Comparison of ENCODE assay signal across 27 mouse cellular contexts in the genomic region with DNA sequence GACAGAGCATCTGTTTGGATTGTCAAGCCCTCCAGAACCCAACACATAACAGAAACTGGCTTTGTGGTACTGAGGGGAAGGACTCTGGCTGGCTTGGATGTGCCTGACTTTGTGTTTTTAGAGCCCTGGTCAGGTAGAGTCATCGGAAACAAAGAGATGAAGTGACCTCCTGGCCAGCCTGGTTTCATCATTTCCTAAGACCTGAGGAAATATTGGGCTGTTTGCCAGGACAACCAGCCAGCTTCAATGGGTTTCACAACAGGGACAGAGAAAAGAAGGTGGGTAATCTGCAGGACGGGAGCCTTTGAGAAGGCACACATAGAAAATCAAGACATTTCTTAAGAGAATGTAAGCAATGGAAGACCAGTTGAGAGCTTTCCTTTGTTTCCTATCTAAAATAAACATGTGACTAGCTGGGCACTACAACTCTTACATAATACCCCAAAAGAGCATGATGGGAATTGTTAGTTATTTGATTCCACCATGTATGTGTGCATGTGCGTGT.
DNase-seq lines count a peak whose midpoint lies in the region; ATAC-seq and TF ChIP-seq lines count a peak whose summit lies in the region.
"Had no signal": no experiment of that assay in that cellular context is flagged by ENCODE, and none has a peak within 500 bp of the region (broad histone marks: within the 10 kb centered on the region; RNA-seq: fewer than 3 reads in every experiment).

No protein-coding gene starts in this region.

- no peaks in the 10 kb centered on the region for H3K27me3 ChIP-seq in lung, embryonic 14.5 days (ENCODE audit: insufficient read depth, low read length)
- H3K27me3 ChIP-seq: forebrain, embryonic 12.5 days; heart, embryonic 12.5 days; neural tube, embryonic 15.5 days had no signal

- no peak overlapping the region for H3K9ac ChIP-seq in lung, embryonic 14.5 days
- H3K9ac ChIP-seq: forebrain, embryonic 12.5 days; forebrain, postnatal 0 days; heart, embryonic 12.5 days; hindbrain, embryonic 14.5 days; liver, embryonic 14.5 days; neural tube, embryonic 15.5 days had no signal

- no peak for ATAC-seq in lung, embryonic 14.5 days (ENCODE audit: insufficient read depth)
- ATAC-seq: activated CD4-positive, CD25-positive, alpha-beta regulatory T cell, adult 4 months; forebrain, postnatal 0 days had no signal

- H3K36me3 ChIP-seq in lung, embryonic 14.5 days (ENCODE audit: insufficient read depth) = no peaks in the 10 kb centered on the region
- H3K36me3 ChIP-seq: forebrain, embryonic 12.5 days; heart, embryonic 12.5 days; neural tube, embryonic 15.5 days had no signal

- peak; percentile 1 to 12 for DNase-seq in adrenal gland, postnatal 36 days
- no peak for DNase-seq in adrenal gland, adult 8-10 months
- peak; percentile 4 for DNase-seq in lung, embryonic 14.5 days
- DNase-seq in lung, postnatal 25 days (ENCODE audit: low spot score) = no peak
- peak; percentile 2 for DNase-seq in NIH3T3 (ENCODE audit: low read depth)
- DNase-seq in fat pad, adult 2 months (ENCODE audit: extremely low read depth, low read depth, low spot score) = peak; percentile 28
- no peak for DNase-seq in cerebellum, adult 9-11 months
- no peak for DNase-seq in gastrocnemius, postnatal 4 days (ENCODE audit: low spot score in 2 of 2)
- DNase-seq: B cell, adult 2 months; cerebellum, adult 18-20 months; cerebellum, postnatal 14 days; forebrain, postnatal 0 days; gastrocnemius, postnatal 10 days; heart, adult 18-20 months; heart, postnatal 4 days; kidney, adult 11 months; kidney, postnatal 14 days; midbrain, embryonic 14.5 days; retina, postnatal 1 day; right cerebral cortex, postnatal 14 days had no signal

- H3K4me1 ChIP-seq in lung, embryonic 14.5 days (ENCODE audit: insufficient read depth) = no peaks in the 10 kb centered on the region; the same call in 1 of the 2 replicates
- H3K4me1 ChIP-seq: forebrain, embryonic 12.5 days; heart, embryonic 12.5 days; neural tube, embryonic 15.5 days had no signal

- TF ChIP-seq CTCF in lung, embryonic 14.5 days (IDR thresholded peaks at IDR 0.05; ENCODE audit: low read depth) = no peak

- H3K27ac ChIP-seq in lung, embryonic 14.5 days (ENCODE audit: low read depth) = no peak overlapping the region
- H3K27ac ChIP-seq: forebrain, embryonic 12.5 days; hindbrain, embryonic 14.5 days; liver, embryonic 14.5 days; neural tube, embryonic 15.5 days had no signal

- 78% methylated on average over 3 of the region's 3 CpGs for whole genome bisulfite sequencing in lung, embryonic 14.5 days

- no peak overlapping the region for H3K4me3 ChIP-seq in lung, embryonic 14.5 days (ENCODE audit: low read depth, low read length)
- H3K4me3 ChIP-seq: erythroblast, embryonic 14.5 days; forebrain, embryonic 12.5 days; heart, embryonic 12.5 days; neural tube, embryonic 15.5 days had no signal

- no peak overlapping the region for H3K4me2 ChIP-seq in lung, embryonic 14.5 days
- H3K4me2 ChIP-seq: forebrain, embryonic 12.5 days; heart, embryonic 12.5 days; hindbrain, embryonic 14.5 days; neural tube, embryonic 15.5 days had no signal

- H3K9me3 ChIP-seq in lung, embryonic 14.5 days (ENCODE audit: low read depth, low read length) = no peaks in the 10 kb centered on the region
- H3K9me3 ChIP-seq: forebrain, embryonic 12.5 days; heart, embryonic 12.5 days; neural tube, embryonic 15.5 days had no signal

Comparison
In these comparisons a context has a peak if more than half of its experiments do, and no peak if none do; other contexts are left out.
1. DNase-seq: peak in adrenal gland, postnatal 36 days (2 of 2), lung, embryonic 14.5 days (single experiment), NIH3T3 (single experiment) and fat pad, adult 2 months (single experiment); none in adrenal gland, adult 8-10 months (single experiment), lung, postnatal 25 days (single experiment), cerebellum, adult 9-11 months (single experiment) and gastrocnemius, postnatal 4 days (0 of 2).